Mouse (Mus musculus) E14TG2a.4 (cell line): ENCODE data around the gene Phf24.

Source experiments
- H3K27me3 ChIP-seq: 2 replicates; pipeline ENCODE4 v1.6.1; 2014; ENCODE audit warnings: low read length, control low read depth; ENCODE audit not compliant: insufficient read depth
- H3K36me3 ChIP-seq: 2 replicates; pipeline ENCODE4 v1.6.1; 2014; ENCODE audit warnings: low read length, control low read depth; ENCODE audit not compliant: insufficient read depth
- H3K4me1 ChIP-seq: replicated peaks from 2 replicates; pipeline ENCODE4 v1.6.1; 2014; ENCODE audit warnings: low read depth, low read length, control low read depth
- H3K4me3 ChIP-seq: replicated peaks from 2 replicates; pipeline ENCODE4 v1.5.1; 2014; ENCODE audit warnings: mild to moderate bottlenecking, low read length
- H3K9me3 ChIP-seq: 2 replicates; pipeline ENCODE4 v1.6.1; 2014; ENCODE audit warnings: low read length, control low read depth
- CTCF ChIP-seq: conservative IDR thresholded peaks from 2 replicates; pipeline ENCODE4 v1.5.1; 2014; ENCODE audit warnings: low read length
- NANOG ChIP-seq: IDR thresholded peaks from 2 replicates; pipeline ENCODE4 v1.6.1; 2014; ENCODE audit warnings: borderline replicate concordance, low read length, mixed read lengths
- POU5F1 ChIP-seq: IDR thresholded peaks from 2 replicates; pipeline ENCODE4 v1.6.1; 2014; ENCODE audit warnings: low read length, borderline replicate concordance

The Phf24 gene

GRCm38 (mm10) chr4:42916617-42917401, at the start of gene Phf24:
Gene Phf24 (plus strand): TSS chr4:42916660.
- Histone ChIP-seq H3K4me3 (peak within 1 kb of the TSS; percentile 82), H3K4me1 (peaks cover 4% of the 10 kb centered on the region), H3K36me3 (no peaks in the 10 kb centered on the region), H3K9me3 (no peaks in the 10 kb centered on the region), H3K27me3 (peaks cover 67% of the 10 kb centered on the region)
- TF ChIP-seq CTCF (no peak), POU5F1 (no peak), NANOG (no peak)

- Histone ChIP-seq H3K27me3 (peaks cover 9% of the 10 kb centered on the region; the same call in 1 of the 2 replicates), H3K9me3 (no peaks in the 10 kb centered on the region), H3K4me3 (no peak overlapping the region), H3K4me1 (peaks cover 19% of the 10 kb centered on the region), H3K36me3 (no peaks in the 10 kb centered on the region)
- TF ChIP-seq CTCF, result no peak
- no peak for TF ChIP-seq NANOG
- TF ChIP-seq POU5F1, result no peak
Measured at GRCm38 (mm10) chr4:42867390-42867789, 49.1 kb upstream of the Phf24 start.

DNA sequence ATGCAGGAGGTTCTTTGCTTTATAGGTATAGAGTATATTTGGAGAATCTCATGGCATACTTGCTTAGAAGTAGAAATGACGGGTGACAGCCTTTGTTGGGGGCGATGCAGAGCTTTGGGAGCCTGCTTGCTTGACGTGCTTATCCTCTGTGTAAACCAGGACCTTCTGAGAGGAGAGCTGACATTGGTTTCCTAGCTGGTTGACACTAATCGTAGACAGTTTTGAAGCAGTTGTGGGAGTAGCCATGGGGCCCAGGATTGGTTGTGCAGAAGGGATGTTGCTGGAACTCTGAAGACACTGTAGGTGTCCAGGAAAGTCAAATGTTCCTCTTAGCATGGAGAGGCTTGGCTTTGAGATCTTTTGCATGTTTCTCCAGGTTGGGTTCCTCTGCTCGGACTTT, 48.3 kb upstream of the Phf24 start:
- H3K9me3 ChIP-seq, result no peaks in the 10 kb centered on the region
- H3K4me3 ChIP-seq, result no peak overlapping the region
- peaks cover 12% of the 10 kb centered on the region for H3K27me3 ChIP-seq
- H3K36me3 ChIP-seq, result no peaks in the 10 kb centered on the region
- TF ChIP-seq POU5F1 (no peak), CTCF (no peak), NANOG (no peak)
- peaks cover 25% of the 10 kb centered on the region for H3K4me1 ChIP-seq

DNA sequence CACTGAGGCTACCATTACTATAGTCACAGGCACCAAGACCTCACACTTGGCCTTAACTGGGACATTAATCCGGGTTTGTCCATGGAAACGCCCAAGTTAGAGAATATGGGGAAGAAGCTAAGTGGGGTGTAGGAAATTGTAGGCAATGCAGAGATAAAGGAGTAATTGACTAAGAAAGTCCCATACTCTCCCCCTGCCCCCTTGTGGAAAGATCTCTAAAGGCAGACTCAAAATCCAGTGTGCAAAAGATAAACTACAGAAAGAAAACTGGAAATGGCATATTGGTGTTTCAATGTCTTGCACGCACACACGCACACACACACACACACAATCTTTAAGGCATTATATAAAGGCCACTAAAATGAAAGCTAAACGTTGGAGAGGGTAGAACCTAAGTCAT, 45.7 kb upstream of the Phf24 start:
- H3K4me1 ChIP-seq, result peaks cover 19% of the 10 kb centered on the region
- H3K4me3 ChIP-seq, result no peak overlapping the region
- H3K36me3 ChIP-seq, result no peaks in the 10 kb centered on the region
- no peak for TF ChIP-seq CTCF
- H3K9me3 ChIP-seq, result no peaks in the 10 kb centered on the region
- peaks cover 16% of the 10 kb centered on the region for H3K27me3 ChIP-seq

GRCm38 (mm10) chr4:42872151-42872550, 44.3 kb upstream of the Phf24 start:
- H3K4me1 ChIP-seq, result peaks cover 13% of the 10 kb centered on the region
- peaks cover 16% of the 10 kb centered on the region for H3K27me3 ChIP-seq
- H3K4me3 ChIP-seq, result no peak overlapping the region
- no peaks in the 10 kb centered on the region for H3K36me3 ChIP-seq
- H3K9me3 ChIP-seq, result no peaks in the 10 kb centered on the region
- TF ChIP-seq NANOG, result no peak
- TF ChIP-seq CTCF, result no peak
- no peak for TF ChIP-seq POU5F1

DNA sequence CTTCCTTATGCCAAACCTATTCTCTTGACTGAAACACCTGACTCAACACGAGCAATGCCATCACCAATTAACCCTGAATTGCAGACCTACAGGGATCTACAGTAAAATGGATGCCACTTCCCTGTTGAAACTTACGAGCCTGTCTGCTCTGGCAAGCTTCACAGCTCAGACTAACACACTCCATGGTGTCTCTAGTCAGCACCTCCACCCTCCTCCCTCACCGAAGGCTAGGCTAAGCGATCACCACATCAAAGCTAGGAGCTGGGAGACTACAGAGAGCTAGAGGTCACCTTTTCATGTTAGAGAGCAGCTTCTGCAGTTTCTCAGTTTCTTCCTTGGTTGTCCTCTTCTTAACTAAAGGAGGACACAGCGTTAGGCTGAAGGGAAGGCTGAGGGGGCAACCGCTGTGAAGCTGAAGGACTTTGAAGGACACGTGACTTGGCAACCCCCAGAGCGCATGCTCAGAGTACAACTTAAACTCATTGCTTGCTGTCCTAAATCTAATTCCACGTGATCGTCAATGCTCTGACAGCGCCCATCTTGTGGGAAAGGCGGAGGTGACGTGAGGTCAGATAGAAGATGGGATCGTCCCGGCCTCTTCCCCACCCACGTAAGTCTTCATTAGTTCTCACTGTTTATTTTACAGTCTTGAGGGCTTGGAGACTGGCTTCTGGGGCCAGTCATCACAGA, 43.6 kb upstream of the Phf24 start:
- peaks cover 16% of the 10 kb centered on the region for H3K27me3 ChIP-seq
- H3K36me3 ChIP-seq, result no peaks in the 10 kb centered on the region
- TF ChIP-seq NANOG (no peak), POU5F1 (no peak), CTCF (no peak)
- H3K4me1 ChIP-seq, result peaks cover 13% of the 10 kb centered on the region
- no peak overlapping the region for H3K4me3 ChIP-seq
- no peaks in the 10 kb centered on the region for H3K9me3 ChIP-seq

DNA sequence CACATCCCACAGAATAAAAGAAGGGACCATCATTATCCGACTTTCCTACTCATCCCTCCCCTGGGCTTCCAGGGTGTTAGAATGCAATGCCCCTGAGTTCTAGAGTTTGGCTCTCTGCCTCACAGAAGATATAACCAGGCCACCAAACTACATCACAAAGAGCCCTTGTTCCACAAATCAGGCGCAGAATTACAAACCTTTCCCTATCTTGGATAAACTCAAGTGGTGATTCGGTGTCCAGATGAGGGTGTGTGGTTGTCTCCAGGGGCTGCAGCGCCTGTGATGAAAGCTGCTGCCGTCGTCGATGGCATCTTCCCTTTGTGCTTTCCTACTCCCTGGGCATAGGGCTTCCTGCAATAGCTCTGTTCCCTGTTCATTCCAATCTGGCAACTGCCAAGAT, 42.3 kb upstream of the Phf24 start, which contains the start of gene Fam205c:
Gene Fam205c, minus strand, starts transcription at position 101 of the 400 bp plus-strand sequence.
- Histone ChIP-seq H3K27me3 (peaks cover 16% of the 10 kb centered on the region), H3K36me3 (no peaks in the 10 kb centered on the region), H3K4me1 (peaks cover 13% of the 10 kb centered on the region), H3K4me3 (no peak within 1 kb of the TSS), H3K9me3 (no peaks in the 10 kb centered on the region)
- TF ChIP-seq NANOG (no peak), CTCF (no peak), POU5F1 (no peak)

- H3K4me3 ChIP-seq, result no peak overlapping the region
- TF ChIP-seq CTCF (peak; percentile 38), POU5F1 (no peak)
- peaks cover 8% of the 10 kb centered on the region; the same call in 1 of the 2 replicates for H3K27me3 ChIP-seq
- H3K4me1 ChIP-seq, result peaks cover 12% of the 10 kb centered on the region
- no peaks in the 10 kb centered on the region for H3K36me3 ChIP-seq
- no peaks in the 10 kb centered on the region for H3K9me3 ChIP-seq
Measured at GRCm38 (mm10) chr4:42876586-42877291, 39.7 kb upstream of the Phf24 start.
